Mouse (Mus musculus) cerebellum, adult 2 months (tissue): Measurements from ENCODE around the gene Dact3. TPM values are rescaled to one million over a fixed set of nuclear protein-coding genes. Genes with fewer than 3 reads are reported as not detected.

Experiments used
- DNase-seq, 2 experiments: peaks; one replicate each; pipeline ENCODE4 v3.0.0; 2021
- H3K27ac ChIP-seq: fragments of 200-500 bp; 2 replicates; pipeline ENCODE4 v1.5.1; 2012; ENCODE audit warnings: low read length, control low read depth, inconsistent platforms; ENCODE audit not compliant: insufficient read depth
- H3K27me3 ChIP-seq: fragments of 200-500 bp; 2 replicates; pipeline ENCODE4 v1.6.1; 2012; ENCODE audit warnings: inconsistent platforms, mild to moderate bottlenecking, low read length, moderate library complexity; ENCODE audit not compliant: control insufficient read depth, insufficient read depth
- H3K4me1 ChIP-seq: fragments of 200-500 bp; 2 replicates; pipeline ENCODE4 v1.6.1; 2011; ENCODE audit warnings: low read length; ENCODE audit not compliant: control insufficient read depth, insufficient read depth
- H3K4me3 ChIP-seq: fragments of 200-500 bp; replicated peaks from 2 replicates; pipeline ENCODE3; 2011; ENCODE audit warnings: mild to moderate bottlenecking, low read depth, low read length, control low read depth; ENCODE audit not compliant: insufficient read depth
- CTCF ChIP-seq: fragments of 200-500 bp; IDR thresholded peaks from 2 replicates; pipeline ENCODE4 v1.5.1; 2011; ENCODE audit warnings: low read depth, mild to moderate bottlenecking, control low read depth, low read length, moderate library complexity, borderline replicate concordance; ENCODE audit not compliant: insufficient read depth
- POLR2A ChIP-seq: fragments of 200-500 bp; IDR thresholded peaks from 2 replicates; pipeline ENCODE4 v1.6.1; 2011; ENCODE audit warnings: low read length, control low read depth, borderline replicate concordance; ENCODE audit not compliant: insufficient read depth
- WGBS: fragments of 180-500 bp; shearing (Covaris S2); methylation state at CpG from one replicate; pipeline ENCODE4 v1.1.7; 2018; 5-methylcytosine and 5-hydroxymethylcytosine counted together
- polyA plus RNA-seq: library from polyadenylated mRNA; depleted of rRNA; stranded (reverse); fragments of >200 nt; gene quantifications from 2 replicates; pipeline ENCODE4 v1.2.3, GENCODE M21; 2012

Dact3 gene
- polyA plus RNA-seq, 1 experiment: 68.2 TPM

GRCm38 (mm10) chr7:16845072-16845819 is 29.9 kb upstream of the Dact3 start:
- WGBS: 63% methylated on average over 14 of the region's 14 CpGs
- no peaks in the 10 kb centered on the region; the same call in 1 of the 2 replicates for H3K4me1 ChIP-seq
- no peak for TF ChIP-seq CTCF
- no peak overlapping the region for H3K27ac ChIP-seq
- H3K4me3 ChIP-seq: no peak overlapping the region
- DNase-seq: no peak
- H3K27me3 ChIP-seq: no peaks in the 10 kb centered on the region

- no peak overlapping the region for H3K27ac ChIP-seq
Measured at GRCm38 (mm10) chr7:16845820-16846167, 29.3 kb upstream of the Dact3 start.

GRCm38 (mm10) chr7:16846775-16847174 is 28.3 kb upstream of the Dact3 start:
- Histone ChIP-seq H3K27me3 (no peaks in the 10 kb centered on the region), H3K4me3 (no peak overlapping the region), H3K4me1 (no peaks in the 10 kb centered on the region; the same call in 1 of the 2 replicates), H3K27ac (no peak overlapping the region)
- no peak for DNase-seq
- WGBS: 94% methylated on average over 5 of the region's 5 CpGs
- TF ChIP-seq POLR2A (no peak), CTCF (no peak)

More at GRCm38 (mm10) chr7:16845820-16846167, 29.3 kb upstream of the Dact3 start:
- no peak for DNase-seq
- Histone ChIP-seq H3K27me3 (no peaks in the 10 kb centered on the region), H3K4me3 (no peak overlapping the region), H3K4me1 (no peaks in the 10 kb centered on the region; the same call in 1 of the 2 replicates)
- WGBS: 53% methylated on average over 10 of the region's 10 CpGs
- no peak for TF ChIP-seq CTCF
- TF ChIP-seq POLR2A: no peak

- H3K27me3 ChIP-seq: no peaks in the 10 kb centered on the region
- no peak overlapping the region for H3K27ac ChIP-seq
- H3K4me3 ChIP-seq: no peak overlapping the region
- H3K4me1 ChIP-seq: no peaks in the 10 kb centered on the region; the same call in 1 of the 2 replicates
- TF ChIP-seq POLR2A: no peak
- no peak for TF ChIP-seq CTCF
- no peak for DNase-seq
- 85% methylated on average over 19 of the region's 19 CpGs for WGBS
Measured at GRCm38 (mm10) chr7:16847507-16847906, 27.6 kb upstream of the Dact3 start.

GRCm38 (mm10) chr7:16848579-16848978 is 26.5 kb upstream of the Dact3 start:
- TF ChIP-seq POLR2A (no peak), CTCF (peak; percentile 53)
- H3K4me1 ChIP-seq: no peaks in the 10 kb centered on the region; the same call in 1 of the 2 replicates
- no peak overlapping the region for H3K27ac ChIP-seq
- no peaks in the 10 kb centered on the region for H3K27me3 ChIP-seq
- DNase-seq: peak; percentile 75 to 81
- WGBS: 15% methylated on average over 17 of the region's 17 CpGs
- peak overlapping the region; percentile 24 for H3K4me3 ChIP-seq

GRCm38 (mm10) chr7:16851636-16852035 is 23.5 kb upstream of the Dact3 start:
- no peak for DNase-seq
- H3K27ac ChIP-seq: no peak overlapping the region
- no peak for TF ChIP-seq POLR2A
- TF ChIP-seq CTCF: no peak
- no peaks in the 10 kb centered on the region; the same call in 1 of the 2 replicates for H3K4me1 ChIP-seq
- WGBS: 93% methylated on average over 4 of the region's 4 CpGs
- no peaks in the 10 kb centered on the region for H3K27me3 ChIP-seq
- H3K4me3 ChIP-seq: no peak overlapping the region

- Histone ChIP-seq H3K4me1 (no peaks in the 10 kb centered on the region; the same call in 1 of the 2 replicates), H3K27ac (no peak overlapping the region), H3K4me3 (no peak overlapping the region), H3K27me3 (no peaks in the 10 kb centered on the region)
- WGBS: 68% methylated on average over 14 of the region's 14 CpGs
- no peak for DNase-seq
- TF ChIP-seq CTCF: no peak
- TF ChIP-seq POLR2A: no peak
Measured at GRCm38 (mm10) chr7:16853302-16853831, 21.8 kb upstream of the Dact3 start.

- 21% methylated on average over 17 of the region's 17 CpGs for WGBS
- H3K4me3 ChIP-seq: peak overlapping the region; percentile 48
- peak; percentile 52 to 65 for DNase-seq
Measured at GRCm38 (mm10) chr7:16858336-16858735, 16.8 kb upstream of the Dact3 start.

More at GRCm38 (mm10) chr7:16858336-16858735, 16.8 kb upstream of the Dact3 start:
- H3K4me1 ChIP-seq: no peaks in the 10 kb centered on the region
- H3K27ac ChIP-seq: no peak overlapping the region
- no peaks in the 10 kb centered on the region for H3K27me3 ChIP-seq
- TF ChIP-seq CTCF (peak; percentile 72), POLR2A (no peak)
